ENCODE assay signal across 1 mouse cellular context in the genomic region with DNA sequence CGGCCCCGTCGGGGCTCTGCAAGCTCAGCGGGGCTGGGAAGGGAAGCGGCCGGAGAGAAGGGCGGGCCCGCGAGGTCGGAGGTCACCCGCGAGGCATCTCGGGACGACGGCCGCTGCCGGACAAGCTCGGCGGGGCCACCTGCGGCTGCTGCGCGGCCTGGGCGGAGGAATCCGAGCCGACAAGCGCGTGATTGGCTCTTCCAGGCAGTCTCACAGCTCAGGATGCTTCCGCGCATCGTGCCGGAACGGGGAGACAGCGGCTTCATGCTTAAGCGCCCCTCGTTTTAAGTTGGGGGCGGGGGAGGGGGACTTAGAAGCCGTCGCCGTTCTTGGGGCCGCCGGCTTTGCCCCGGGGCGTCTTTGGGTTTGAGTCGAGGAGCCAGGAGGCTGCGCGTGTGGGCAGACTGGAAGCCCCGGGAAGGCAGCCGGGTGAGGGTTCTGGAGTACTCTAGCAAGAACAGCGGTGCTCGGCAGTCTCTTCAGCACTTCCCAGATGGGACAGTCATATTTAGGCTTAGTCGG.
A peak's percentile ranks its signal among the peaks of the same experiment; 100 is the strongest.
TF ChIP-seq lines count a peak whose summit lies in the region.

No protein-coding gene starts in this region.

TF ChIP-seq in C2C12, 6 proteins besides CTCF, POLR2A, EP300 and RAD21:
- TF ChIP-seq USF1 (IDR thresholded peaks at IDR 0.05; ENCODE audit: low read depth) (no peak), MYOG (IDR thresholded peaks at IDR 0.05; ENCODE audit: control insufficient read depth, extremely low read depth, insufficient read length) (no peak), MAX (IDR thresholded peaks at IDR 0.05) (peak; percentile 91), CEBPB (IDR thresholded peaks at IDR 0.05; ENCODE audit: low read depth) (no peak), FOSL1 (IDR thresholded peaks at IDR 0.05; ENCODE audit: insufficient read depth, low read length, poor library complexity, severe bottlenecking) (no peak), MYOD1 (IDR thresholded peaks at IDR 0.05; ENCODE audit: control insufficient read depth, insufficient read length, low read depth) (peak; percentile 43)
